Mouse (Mus musculus): ENCODE data around the gene Olfr541. TPM values are rescaled to one million over a fixed set of nuclear protein-coding genes. Genes with fewer than 3 reads are reported as not detected.

Gene Olfr541
- total RNA-seq, 2 experiments from 2014 or later: not detected

GRCm38 (mm10) chr7:140748116-140748826 lies 51.2 kb downstream of the Olfr541 start:
- intact Hi-C loops (cut with DNase I): no loop called here
- Histone ChIP-seq H3K27ac (no peak overlapping the region), H3K4me3 (no peak overlapping the region)
- DNase-seq: no peak
- TF ChIP-seq CTCF (IDR thresholded peaks at IDR 0.05): no peak

GRCm38 (mm10) chr7:140748827-140749160 lies 51.7 kb downstream of the Olfr541 start:
- TF ChIP-seq CTCF (IDR thresholded peaks at IDR 0.05): no peak
- no peak overlapping the region for H3K4me3 ChIP-seq
- intact Hi-C loops (cut with DNase I): no loop called here

GRCm38 (mm10) chr7:140754556-140754955 lies 57.5 kb downstream of the Olfr541 start:
- intact Hi-C loops (cut with DNase I): no loop called here
- H3K27ac ChIP-seq: no peak overlapping the region

More at GRCm38 (mm10) chr7:140748827-140749160, 51.7 kb downstream of the Olfr541 start:
- H3K27ac ChIP-seq: no peak overlapping the region
- no peak for DNase-seq

More at GRCm38 (mm10) chr7:140754556-140754955, 57.5 kb downstream of the Olfr541 start:
- DNase-seq: no peak
- TF ChIP-seq CTCF (IDR thresholded peaks at IDR 0.05): no peak
- H3K4me3 ChIP-seq: no peak overlapping the region

Other genes starting within 250 kb of the Olfr541 start
- not detected for gene Olfr533, start 233.9 kb upstream of the Olfr541 start, total RNA-seq (2021)
- gene Olfr535, start 213.1 kb upstream of the Olfr541 start, total RNA-seq (2021): not detected
- gene Olfr536, start 189.9 kb upstream of the Olfr541 start, total RNA-seq (2021): not detected
- gene Olfr538, start 129.4 kb upstream of the Olfr541 start, total RNA-seq (2021): not detected
- gene Olfr46, start 96.0 kb upstream of the Olfr541 start, total RNA-seq (2021): not detected
- not detected for gene Olfr61, start 68.3 kb upstream of the Olfr541 start, total RNA-seq (2021)
- gene Olfr53, start 50.8 kb upstream of the Olfr541 start, total RNA-seq (2021): not detected
- gene Olfr539, start 37.3 kb upstream of the Olfr541 start, total RNA-seq (2021): not detected
- gene Olfr45, start 15.3 kb upstream of the Olfr541 start, total RNA-seq (2021): not detected
- 1 to 10 TPM; 2.6 to 8.8 TPM for gene Cyp2e1, start 66.5 kb downstream of the Olfr541 start, total RNA-seq (2021)
- not detected for gene Syce1, start 90.6 kb downstream of the Olfr541 start, total RNA-seq (2021)
- gene Zfp941, start 124.9 kb downstream of the Olfr541 start, total RNA-seq (2021): not detected
- gene Urah, start 137.8 kb downstream of the Olfr541 start, total RNA-seq (2021): not detected
- gene Scgb1c1, start 148.3 kb downstream of the Olfr541 start, total RNA-seq (2021): not detected
- gene Odf3, start 150.5 kb downstream of the Olfr541 start, total RNA-seq (2021): not detected
- gene Gm45785, start 159.1 kb downstream of the Olfr541 start, total RNA-seq (2021): not detected
- 10 to 100 TPM; 12.7 TPM for gene Ric8a, start 159.7 kb downstream of the Olfr541 start, total RNA-seq (2021)
- gene Bet1l, start 160.3 kb downstream of the Olfr541 start, total RNA-seq (2021): 1 to 10 TPM; 6.0 to 6.9 TPM
- 10 to 100 TPM; 84.5 to 89.3 TPM for gene Psmd13, start 184.7 kb downstream of the Olfr541 start, total RNA-seq (2021)
- gene Sirt3, start 185.0 kb downstream of the Olfr541 start, total RNA-seq (2021): 10 to 100 TPM; 20.4 to 27.3 TPM
- 1,000 to 10,000 TPM; 2,055 to 2,295 TPM for gene Cox8b, start 203.2 kb downstream of the Olfr541 start, total RNA-seq (2021)
- gene Nlrp6, start 223.6 kb downstream of the Olfr541 start, total RNA-seq (2021): not detected
- gene Pgghg, start 244.1 kb downstream of the Olfr541 start, total RNA-seq (2021): 1 to 10 TPM; 3.8 to 5.6 TPM

All from gastrocnemius, adult 2 months (tissue).